Mouse (Mus musculus) testis, adult 2 months (tissue): ENCODE measurements around the gene AI661453.
"Not testable (repeated sequence)": the region's sequence is repeated elsewhere in the genome, so short reads cannot be mapped to it uniquely, and the experiment has no call there.

ENCODE experiments used
- CTCF ChIP-seq: fragments of 200-500 bp; IDR thresholded peaks from 2 replicates; pipeline ENCODE4 v1.5.1; 2012; ENCODE audit warnings: low read depth, mild to moderate bottlenecking, inconsistent platforms, low read length, moderate library complexity; ENCODE audit not compliant: control insufficient read depth, insufficient read depth, insufficient replicate concordance
- POLR2A ChIP-seq: fragments of 200-500 bp; IDR thresholded peaks from 2 replicates; pipeline ENCODE4 v1.6.1; 2012; ENCODE audit warnings: low read depth, mild to moderate bottlenecking, inconsistent platforms, low read length, moderate library complexity; ENCODE audit not compliant: control insufficient read depth

GRCm38 (mm10) chr17:47502707-47503045, 66.3 kb downstream of the AI661453 start:
- not testable (repeated sequence) for TF ChIP-seq CTCF, POLR2A
